Mouse (Mus musculus) bone marrow macrophage, adult 2 months (primary cell): Measurements from ENCODE around the gene Cd6.

Experiments
- CTCF ChIP-seq: IDR thresholded peaks from 2 replicates; pipeline ENCODE4 v1.5.1; 2012; ENCODE audit warnings: low read depth, mild to moderate bottlenecking, low read length, moderate library complexity
- POLR2A ChIP-seq: IDR thresholded peaks from 2 replicates; pipeline ENCODE4 v1.6.1; 2012; ENCODE audit warnings: mild to moderate bottlenecking, low read depth, low read length, borderline replicate concordance

- no peak for TF ChIP-seq POLR2A
- no peak for TF ChIP-seq CTCF
These were observed 28.0 kb downstream of the Cd6 start for GRCm38 (mm10) chr19:10801906-10802305.
